Mouse (Mus musculus) embryonic facial prominence, embryonic 14.5 days (tissue): ENCODE data around the gene Creld1. TPM values are rescaled to one million over a fixed set of nuclear protein-coding genes. Genes with fewer than 3 reads are reported as not detected.

Experiments used
- ATAC-seq: fragments of 200-750 bp; cut with Nextera tagmentation; 2 replicates; pipeline ENCODE4 v1.8.0; 2017; ENCODE audit warnings: low read depth, moderate number of reproducible peaks, moderate TSS enrichment
- DNase-seq: peaks from one replicate; pipeline ENCODE4 v3.0.0-alpha.2; 2015; ENCODE audit warnings: low spot score
- H3K27ac ChIP-seq: fragments of 300-500 bp; sonication (generic); replicated peaks from 2 replicates; pipeline ENCODE4 v1.5.1; 2014; ENCODE audit warnings: low read depth, mild to moderate bottlenecking, low read length, moderate library complexity
- H3K27me3 ChIP-seq: fragments of 300-500 bp; sonication (generic); replicated peaks from 2 replicates; pipeline ENCODE4 v1.6.1; 2014; ENCODE audit warnings: low read length; ENCODE audit not compliant: control insufficient read depth, insufficient read depth
- H3K36me3 ChIP-seq: fragments of 300-500 bp; sonication (generic); 2 replicates; pipeline ENCODE4 v1.6.1; 2014; ENCODE audit warnings: low read length, mixed read lengths; ENCODE audit not compliant: control insufficient read depth, insufficient read depth
- H3K4me1 ChIP-seq: fragments of 300-500 bp; sonication (generic); 2 replicates; pipeline ENCODE4 v1.6.1; 2014; ENCODE audit warnings: antibody characterized with exemption, low read length; ENCODE audit not compliant: control insufficient read depth, insufficient read depth
- H3K4me2 ChIP-seq: fragments of 300-500 bp; sonication (generic); 2 replicates; pipeline ENCODE4 v1.6.1; 2014; ENCODE audit warnings: low read depth, mild to moderate bottlenecking, low read length, moderate library complexity, mixed read lengths
- H3K4me3 ChIP-seq: fragments of 300-500 bp; sonication (generic); 2 replicates; pipeline ENCODE4 v1.5.1; 2014; ENCODE audit warnings: low read depth, mild to moderate bottlenecking, low read length
- H3K9ac ChIP-seq: fragments of 300-500 bp; sonication (generic); 2 replicates; pipeline ENCODE4 v1.6.1; 2014; ENCODE audit warnings: low read depth, mild to moderate bottlenecking, low read length, moderate library complexity, mixed read lengths
- H3K9me3 ChIP-seq: fragments of 300-500 bp; sonication (generic); 2 replicates; pipeline ENCODE4 v1.6.1; 2016; ENCODE audit warnings: low read length; ENCODE audit not compliant: control insufficient read depth
- WGBS: fragments of 180-500 bp; shearing (Covaris S2); extraction: QIAGEN DNeasy Blood & Tissue Kit; methylation state at CpG from one replicate; pipeline ENCODE4 v1.1.7; 2014; 5-methylcytosine and 5-hydroxymethylcytosine counted together
- polyA plus RNA-seq: library from polyadenylated mRNA; unstranded; fragments of >200 nt; fragmentation: Nextera tagmentation; extraction: Ambion mirVana; gene quantifications from 2 replicates; pipeline ENCODE4 v1.2.1, GENCODE M21; 2014

Creld1 gene
- polyA plus RNA-seq, 1 experiment from 2014 or later, result 24.8 TPM

DNA sequence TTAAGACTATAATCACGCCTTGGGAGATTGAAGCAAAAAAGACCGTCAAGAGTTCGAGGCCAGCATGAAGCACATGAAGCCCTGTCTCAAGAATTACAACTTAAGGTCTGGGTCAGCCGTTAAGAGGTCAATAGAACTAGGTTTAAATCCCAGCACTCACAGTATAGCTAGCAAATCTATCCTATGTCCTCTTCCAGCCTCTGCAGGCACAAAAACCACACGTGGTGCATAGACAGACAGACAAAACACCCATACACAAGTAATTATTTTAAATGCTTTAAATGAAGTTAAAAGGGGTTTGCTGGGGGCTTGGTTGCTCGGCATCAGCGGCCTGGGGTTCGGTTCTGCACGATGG, 41.0 kb upstream of the Creld1 start:
- WGBS, result 40% methylated on average over 9 of the region's 9 CpGs
- peaks cover 9% of the 10 kb centered on the region for H3K36me3 ChIP-seq
- DNase-seq (no peak), ATAC-seq (no peak)
- peak overlapping the region; percentile 97 for H3K9ac ChIP-seq
- H3K9me3 ChIP-seq, result no peaks in the 10 kb centered on the region
- no peaks in the 10 kb centered on the region for H3K27me3 ChIP-seq
- peak overlapping the region; percentile 97 for H3K4me3 ChIP-seq
- H3K27ac ChIP-seq, result no peak overlapping the region
- H3K4me2 ChIP-seq, result peak overlapping the region; percentile 85
- peaks cover 8% of the 10 kb centered on the region; the same call in 1 of the 2 replicates for H3K4me1 ChIP-seq

DNA sequence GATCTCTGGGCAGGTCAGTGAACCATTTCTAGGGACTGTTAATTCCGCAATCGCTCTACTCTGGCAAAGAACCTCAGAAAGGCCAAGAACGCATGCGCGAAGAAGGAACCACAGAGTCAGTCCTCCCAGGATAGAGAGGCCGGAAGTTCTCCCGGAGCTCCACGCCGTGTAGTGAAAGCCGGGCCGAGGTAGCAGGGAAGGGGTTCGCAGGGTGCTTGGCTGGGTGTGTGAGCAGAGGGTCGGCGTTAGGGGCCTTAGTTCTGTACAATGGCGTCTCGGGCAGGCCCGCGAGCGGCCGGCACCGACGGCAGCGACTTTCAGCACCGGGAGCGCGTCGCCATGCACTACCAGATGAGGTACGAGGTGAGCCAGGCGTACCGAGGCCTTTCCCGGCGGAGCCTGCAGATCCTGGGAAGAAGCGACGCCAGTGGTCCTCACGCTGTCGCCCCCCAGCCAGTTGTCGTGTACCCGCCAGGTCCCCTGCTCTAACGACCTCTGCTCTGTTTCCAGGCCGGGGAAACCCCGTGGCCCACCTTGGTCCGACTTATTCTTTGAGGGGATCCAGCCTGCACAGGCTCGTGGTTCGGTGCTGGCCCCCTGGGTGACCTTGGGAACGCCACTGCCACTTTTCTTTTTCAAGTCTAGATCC, 40.5 kb upstream of the Creld1 start, which contains the start of gene Jagn1:
Gene Jagn1 (plus strand): TSS at position 128 of the 649 bp plus-strand sequence.
- DNase-seq (peak; percentile 95), ATAC-seq (peak; percentile 96)
- peaks cover 14% of the 10 kb centered on the region for H3K36me3 ChIP-seq
- H3K4me1 ChIP-seq, result peaks cover 8% of the 10 kb centered on the region; the same call in 1 of the 2 replicates
- H3K9ac ChIP-seq, result peak within 1 kb of the TSS; percentile 97
- no peaks in the 10 kb centered on the region for H3K27me3 ChIP-seq
- H3K4me3 ChIP-seq, result peak within 1 kb of the TSS; percentile 97
- H3K27ac ChIP-seq, result peak within 1 kb of the TSS; percentile 65
- WGBS, result under 1% methylated on average over 35 of the region's 45 CpGs
- peak within 1 kb of the TSS; percentile 85 for H3K4me2 ChIP-seq
- no peaks in the 10 kb centered on the region for H3K9me3 ChIP-seq

GRCm38 (mm10) chr6:113443091-113443490, 40.0 kb upstream of the Creld1 start:
- peak overlapping the region; percentile 85 for H3K4me2 ChIP-seq
- ATAC-seq (no peak), DNase-seq (no peak)
- WGBS, result 46% methylated on average over 12 of the region's 12 CpGs
- H3K9me3 ChIP-seq, result no peaks in the 10 kb centered on the region
- peaks cover 20% of the 10 kb centered on the region for H3K36me3 ChIP-seq
- peak overlapping the region; percentile 97 for H3K4me3 ChIP-seq
- no peak overlapping the region; the same call in 1 of the 2 replicates for H3K27ac ChIP-seq
- peak overlapping the region; percentile 97 for H3K9ac ChIP-seq
- peaks cover 8% of the 10 kb centered on the region; the same call in 1 of the 2 replicates for H3K4me1 ChIP-seq
- H3K27me3 ChIP-seq, result no peaks in the 10 kb centered on the region

DNA sequence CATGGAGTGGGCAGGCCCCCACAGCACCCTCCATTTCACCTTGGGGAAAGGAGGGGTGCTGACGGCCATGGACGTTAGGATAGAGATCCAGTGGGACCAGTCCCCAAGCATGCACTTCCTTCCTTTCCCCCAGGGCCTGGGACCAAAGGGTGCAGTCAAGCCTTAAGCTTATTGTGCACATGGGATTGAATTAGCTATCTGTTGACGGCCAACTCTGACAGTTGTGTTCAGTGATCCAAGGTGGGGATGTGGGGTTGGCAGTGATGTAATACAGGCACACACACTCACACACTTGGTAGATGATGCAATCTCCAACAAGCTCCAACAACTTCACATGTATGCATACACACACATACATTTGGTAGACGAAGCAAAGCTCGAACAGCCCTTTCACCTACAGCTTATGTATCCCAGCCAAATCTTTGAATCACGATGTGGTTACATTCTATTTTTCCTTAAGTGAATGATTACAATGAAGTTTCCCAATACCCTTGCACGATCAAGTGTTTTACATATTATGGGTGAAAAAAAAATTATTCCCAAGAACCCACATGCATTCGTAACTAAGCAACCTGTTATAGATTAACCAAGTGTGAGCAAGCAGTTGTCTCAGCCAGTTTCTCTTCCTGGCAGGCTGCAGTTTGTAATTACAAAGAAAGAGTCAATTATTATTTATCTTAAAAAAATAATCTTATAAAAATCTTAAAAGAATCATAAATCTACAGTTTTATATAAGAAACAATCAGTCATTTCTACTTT, 38.7 kb upstream of the Creld1 start:
- Histone ChIP-seq H3K36me3 (peaks cover 27% of the 10 kb centered on the region), H3K9ac (no peak overlapping the region), H3K27me3 (no peaks in the 10 kb centered on the region), H3K4me3 (no peak overlapping the region), H3K9me3 (no peaks in the 10 kb centered on the region), H3K4me1 (peaks cover 8% of the 10 kb centered on the region; the same call in 1 of the 2 replicates), H3K27ac (no peak overlapping the region), H3K4me2 (no peak overlapping the region)
- ATAC-seq (no peak), DNase-seq (no peak)
- WGBS, result 84% methylated on average over 6 of the region's 8 CpGs

GRCm38 (mm10) chr6:113447639-113448038, 35.5 kb upstream of the Creld1 start:
- Histone ChIP-seq H3K27ac (no peak overlapping the region), H3K9ac (no peak overlapping the region), H3K4me3 (no peak overlapping the region), H3K4me2 (no peak overlapping the region), H3K9me3 (no peaks in the 10 kb centered on the region), H3K36me3 (peaks cover 27% of the 10 kb centered on the region), H3K27me3 (no peaks in the 10 kb centered on the region), H3K4me1 (peaks cover 8% of the 10 kb centered on the region; the same call in 1 of the 2 replicates)
- no peak for DNase-seq
- no peak for ATAC-seq
- over 99% methylated on average over 4 of the region's 4 CpGs for WGBS

GRCm38 (mm10) chr6:113451839-113452238, 31.3 kb upstream of the Creld1 start:
- Histone ChIP-seq H3K4me2 (no peak overlapping the region), H3K9me3 (no peaks in the 10 kb centered on the region), H3K4me3 (no peak overlapping the region), H3K4me1 (no peaks in the 10 kb centered on the region), H3K27ac (no peak overlapping the region), H3K27me3 (no peaks in the 10 kb centered on the region), H3K36me3 (peaks cover 20% of the 10 kb centered on the region), H3K9ac (no peak overlapping the region; the same call in 1 of the 2 replicates)
- 56% methylated on average over 2 of the region's 2 CpGs for WGBS
- ATAC-seq (peak; percentile 74), DNase-seq (peak; percentile 86)

- DNase-seq (no peak), ATAC-seq (no peak)
- no peaks in the 10 kb centered on the region for H3K9me3 ChIP-seq
- no peaks in the 10 kb centered on the region for H3K27me3 ChIP-seq
- 60% methylated on average over 5 of the region's 5 CpGs for WGBS
- H3K4me1 ChIP-seq, result no peaks in the 10 kb centered on the region
- no peak overlapping the region for H3K4me2 ChIP-seq
- no peaks in the 10 kb centered on the region for H3K36me3 ChIP-seq
- no peak overlapping the region for H3K4me3 ChIP-seq
- H3K27ac ChIP-seq, result no peak overlapping the region
- H3K9ac ChIP-seq, result no peak overlapping the region
Measured at GRCm38 (mm10) chr6:113455007-113455406, 28.1 kb upstream of the Creld1 start.

GRCm38 (mm10) chr6:113457952-113458534, 25.1 kb upstream of the Creld1 start, which contains the start of gene Il17re:
Il17re (plus strand) TSS chr6:113458484.
- ATAC-seq (no peak), DNase-seq (no peak)
- H3K27me3 ChIP-seq, result no peaks in the 10 kb centered on the region
- H3K4me3 ChIP-seq, result no peak within 1 kb of the TSS
- H3K27ac ChIP-seq, result no peak within 1 kb of the TSS
- 51% methylated on average over 10 of the region's 10 CpGs for WGBS
- no peaks in the 10 kb centered on the region for H3K36me3 ChIP-seq
- H3K9me3 ChIP-seq, result no peaks in the 10 kb centered on the region
- H3K9ac ChIP-seq, result no peak within 1 kb of the TSS
- H3K4me2 ChIP-seq, result peak within 1 kb of the TSS; percentile 39
- no peaks in the 10 kb centered on the region for H3K4me1 ChIP-seq
